Mouse (Mus musculus): ENCODE results near the gene Cst11.
A peak's percentile ranks its signal among the peaks of the same experiment; 100 is the strongest.
"Not testable (repeated sequence)": the region's sequence is repeated elsewhere in the genome, so short reads cannot be mapped to it uniquely, and the experiment has no call there.

The Cst11 gene

DNA sequence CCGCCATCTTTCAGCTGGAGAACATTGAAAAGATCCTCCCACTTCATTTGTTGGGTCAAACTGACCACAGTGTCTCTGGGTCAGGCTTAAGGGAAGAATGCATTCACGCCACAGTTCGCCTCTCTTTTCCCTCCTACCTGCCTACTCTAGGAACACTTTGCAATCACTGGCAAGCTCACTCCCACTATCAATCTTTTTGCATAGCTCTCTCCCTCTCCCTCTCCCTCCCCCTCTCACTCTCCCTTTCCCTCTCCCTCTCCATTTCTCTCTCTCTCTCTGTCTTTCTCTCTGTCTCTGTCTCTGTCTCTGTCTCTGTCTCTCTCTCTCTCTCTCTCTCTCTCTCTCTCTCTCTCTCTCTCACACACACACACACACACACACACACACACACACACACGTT is at the start of gene Cst11:
TSS of gene Cst11 (minus strand) at position 101 of the 400 bp plus-strand sequence.
- not testable (repeated sequence) for DNase-seq (ENCODE audit: low spot score)

GRCm38 (mm10) chr2:148819909-148820308 is 48.6 kb upstream of the Cst11 start, which contains the start of gene Cst13:
Cst13 (plus strand) TSS chr2:148820081.
- DNase-seq (ENCODE audit: low spot score) = no peak

- DNase-seq (ENCODE audit: low spot score) = no peak
Measured at GRCm38 (mm10) chr2:148806696-148807095, 35.4 kb upstream of the Cst11 start.

- peak; percentile 14 for DNase-seq (ENCODE audit: low spot score)
Measured at GRCm38 (mm10) chr2:148801491-148801921, 30.2 kb upstream of the Cst11 start.

- no peak for DNase-seq (ENCODE audit: low spot score)
Measured at GRCm38 (mm10) chr2:148798485-148798884, 27.2 kb upstream of the Cst11 start, which contains the start of gene Cst8. Cst8 (plus strand) TSS chr2:148798785.

DNA sequence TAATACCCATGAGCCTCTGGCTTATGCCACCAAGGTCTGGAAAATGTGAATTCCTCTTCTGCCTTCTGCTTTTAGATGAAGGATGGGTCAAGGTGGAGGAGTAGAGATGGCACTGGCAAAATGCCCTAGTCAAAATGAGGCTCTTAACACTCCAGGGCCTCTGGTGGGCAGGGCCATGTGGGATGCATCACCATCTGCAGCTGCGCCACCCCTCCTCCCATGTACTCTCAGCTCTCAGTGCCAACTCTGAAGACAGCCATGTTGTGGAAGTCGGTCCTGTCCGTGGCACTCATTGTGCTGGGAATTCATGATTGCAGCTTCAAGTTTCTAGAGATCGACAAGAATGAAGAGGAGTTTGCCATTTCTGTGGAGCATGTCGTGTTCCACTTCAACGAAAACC is 17.8 kb upstream of the Cst11 start, which contains the start of gene Cst12:
TSS of gene Cst12 (plus strand) at position 220 of the 400 bp plus-strand sequence.
- DNase-seq (ENCODE audit: low spot score) = peak; percentile 61

DNA sequence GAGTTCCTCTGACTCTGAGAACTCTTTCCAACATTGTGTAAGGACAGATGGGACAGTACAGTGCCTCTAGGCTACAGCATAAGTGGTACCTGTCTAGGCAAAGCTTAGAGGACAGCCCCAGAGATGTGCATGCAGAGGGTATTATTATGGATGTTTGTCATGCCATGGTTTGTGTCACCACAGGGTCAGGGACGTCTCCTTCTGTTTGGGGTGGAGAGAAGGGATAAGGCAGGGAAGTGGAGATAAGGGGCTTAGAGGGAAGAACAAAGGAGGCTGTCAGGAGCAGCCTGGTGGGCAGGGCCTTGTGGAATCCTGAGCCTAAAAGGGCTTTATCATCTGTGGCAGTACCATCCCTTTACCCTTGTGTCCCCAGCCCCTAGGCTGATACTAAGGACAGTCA is 10.4 kb upstream of the Cst11 start, which contains the start of gene 8030411F24Rik:
TSS of gene 8030411F24Rik (plus strand) at position 301 of the 400 bp plus-strand sequence.
- peak; percentile 15 for DNase-seq (ENCODE audit: low spot score)

- DNase-seq (ENCODE audit: low spot score) = no peak
Measured at GRCm38 (mm10) chr2:148763648-148764388, 7.5 kb downstream of the Cst11 start.

GRCm38 (mm10) chr2:148754310-148754846 is 16.9 kb downstream of the Cst11 start:
- no peak for DNase-seq (ENCODE audit: low spot score)

DNA sequence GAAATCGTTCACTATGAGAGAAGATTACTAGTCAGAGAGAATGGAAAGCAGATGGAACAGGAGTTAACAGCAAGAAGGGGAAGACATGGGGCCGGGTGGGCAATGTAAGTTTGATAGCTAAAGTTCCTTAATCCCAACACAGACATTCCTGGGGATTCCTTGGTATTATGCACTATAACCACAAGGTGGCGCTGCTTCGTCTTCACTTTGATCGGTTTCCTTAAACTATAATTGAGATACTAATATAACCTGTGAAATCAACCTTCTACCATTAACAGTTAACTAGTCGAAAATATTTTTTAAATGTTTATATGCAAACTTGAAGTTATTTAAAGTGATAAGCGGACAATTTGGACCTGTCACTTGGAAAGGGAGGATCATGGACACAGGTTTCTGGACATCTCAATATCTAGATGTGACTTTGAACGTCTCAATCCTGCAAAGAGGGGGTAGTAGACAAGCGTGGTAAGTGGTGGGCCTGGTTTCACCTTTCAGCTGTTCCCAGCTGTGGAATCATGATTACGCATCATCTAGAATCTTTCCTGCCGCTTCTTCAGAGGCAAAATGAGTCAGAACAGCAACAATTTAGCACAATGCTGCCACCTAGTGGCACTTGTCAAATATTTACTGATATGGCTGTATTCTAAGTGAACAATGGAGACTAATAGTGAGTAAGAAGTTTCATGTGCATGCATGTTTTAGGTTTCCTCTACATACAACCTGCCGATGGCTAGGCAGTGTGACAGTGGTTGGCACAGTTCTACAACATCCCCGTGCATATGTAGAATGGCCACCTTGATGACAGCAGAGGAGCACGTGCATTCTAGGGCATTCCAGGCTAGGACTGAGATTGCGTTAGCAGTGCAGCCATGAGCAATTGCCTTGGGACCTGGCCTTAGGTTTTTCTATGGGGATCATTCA is 19.1 kb downstream of the Cst11 start:
- peak; percentile 65 for DNase-seq (ENCODE audit: low spot score)

GRCm38 (mm10) chr2:148750058-148750457 is 21.2 kb downstream of the Cst11 start, which contains the start of gene Cstl1:
Cstl1 (plus strand) TSS chr2:148750358.
- no peak for DNase-seq (ENCODE audit: low spot score)

- no peak for DNase-seq (ENCODE audit: low spot score)
Measured at GRCm38 (mm10) chr2:148743846-148744407, 27.4 kb downstream of the Cst11 start.

- DNase-seq (ENCODE audit: low spot score) = no peak
Measured at GRCm38 (mm10) chr2:148743001-148743400, 28.3 kb downstream of the Cst11 start.

GRCm38 (mm10) chr2:148732327-148733000 is 38.8 kb downstream of the Cst11 start, which contains the start of gene Napb:
Napb (minus strand) TSS chr2:148732467.
- peak; percentile 93 for DNase-seq (ENCODE audit: low spot score)

GRCm38 (mm10) chr2:148731614-148732326 is 39.5 kb downstream of the Cst11 start:
- peak; percentile 8 for DNase-seq (ENCODE audit: low spot score)

GRCm38 (mm10) chr2:148719271-148719995 is 51.9 kb downstream of the Cst11 start:
- no peak for DNase-seq (ENCODE audit: low spot score)
